18 mouse cellular contexts compared by ENCODE assay signal in the genomic region with DNA sequence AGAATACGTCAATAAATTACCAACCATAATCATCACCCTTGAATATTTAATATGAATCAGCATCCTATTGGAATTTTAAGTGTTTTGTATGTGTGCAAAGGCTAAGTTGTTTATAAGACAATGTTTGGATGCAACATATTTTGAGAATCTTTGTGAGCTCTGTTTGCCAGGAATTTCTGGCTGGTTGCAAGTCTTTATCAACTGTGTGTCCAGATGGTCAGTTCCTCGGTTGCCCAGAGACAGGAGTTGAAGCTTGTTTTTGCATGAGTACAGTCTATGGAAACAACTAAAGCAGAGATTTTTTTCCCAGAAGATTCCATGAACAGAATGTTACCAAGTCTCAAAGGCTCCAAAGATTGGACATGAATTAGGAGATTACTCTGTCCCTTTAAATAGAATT.
A peak's percentile ranks its signal among the peaks of the same experiment; 100 is the strongest.
DNase-seq lines count a peak whose midpoint lies in the region; ATAC-seq and TF ChIP-seq lines count a peak whose summit lies in the region.
"Had no signal": no experiment of that assay in that cellular context is flagged by ENCODE, and none has a peak within 500 bp of the region (broad histone marks: within the 10 kb centered on the region; RNA-seq: fewer than 3 reads in every experiment).

No protein-coding gene starts in this region.

- no peaks in the 10 kb centered on the region for H3K36me3 ChIP-seq in liver, adult 2 months (ENCODE audit: control insufficient read depth, insufficient read depth, low read length)
- H3K36me3 ChIP-seq in liver, postnatal 0 days (replicated peaks; ENCODE audit: insufficient read depth, low read length): no peaks in the 10 kb centered on the region
- H3K36me3 ChIP-seq: hindbrain, embryonic 10.5 days; intestine, embryonic 15.5 days; limb, embryonic 15.5 days; neural tube, embryonic 12.5 days; stomach, embryonic 15.5 days had no signal

- no peaks in the 10 kb centered on the region for H3K79me2 ChIP-seq in liver, adult 2 months (ENCODE audit: control insufficient read depth, insufficient read depth, low read length)

- WGBS in liver, adult 2 months: 66% methylated on average over 2 of the region's 2 CpGs
- WGBS in liver, postnatal 0 days (ENCODE audit: insufficient replicate concordance): 70% methylated on average over 2 of the region's 2 CpGs

- no peak overlapping the region for H3K9ac ChIP-seq in liver, adult 2 months (ENCODE audit: low read depth, low read length)
- H3K9ac ChIP-seq in liver, postnatal 0 days (replicated peaks): no peak overlapping the region
- H3K9ac ChIP-seq: forebrain, embryonic 13.5 days; intestine, embryonic 15.5 days; limb, embryonic 15.5 days; neural tube, embryonic 12.5 days; stomach, embryonic 15.5 days had no signal

- no peak for TF ChIP-seq POLR2A in liver, adult 2 months (IDR thresholded peaks at IDR 0.05; ENCODE audit: extremely low read depth, insufficient read depth, low read length)

- no peak for TF ChIP-seq EP300 in liver, postnatal 0 days (IDR thresholded peaks at IDR 0.05; ENCODE audit: low read depth)

- no peak overlapping the region for H3K4me2 ChIP-seq in liver, postnatal 0 days (ENCODE audit: low read depth, low read length)
- H3K4me2 ChIP-seq: forebrain, embryonic 13.5 days; intestine, embryonic 15.5 days; limb, embryonic 15.5 days; neural tube, embryonic 12.5 days; stomach, embryonic 15.5 days had no signal

- no peak overlapping the region for H3K4me3 ChIP-seq in gastrocnemius, adult 2 months
- no peak overlapping the region for H3K4me3 ChIP-seq in liver, adult 2 months (ENCODE audit: insufficient read depth, low read depth, low read length)
- no peak overlapping the region for H3K4me3 ChIP-seq in liver, postnatal 0 days (ENCODE audit: low read depth, low read length)
- H3K4me3 ChIP-seq: forebrain, embryonic 13.5 days; hindbrain, embryonic 10.5 days; intestine, embryonic 15.5 days; limb, embryonic 15.5 days; neural tube, embryonic 12.5 days; stomach, embryonic 15.5 days had no signal

- TF ChIP-seq CTCF in gastrocnemius, adult 2 months (IDR thresholded peaks at IDR 0.05): no peak
- TF ChIP-seq CTCF in liver, adult 2 months (IDR thresholded peaks at IDR 0.05; ENCODE audit: low read depth, low read length): no peak
- TF ChIP-seq CTCF in liver, postnatal 0 days (IDR thresholded peaks at IDR 0.05; ENCODE audit: low read depth): no peak

- no peaks in the 10 kb centered on the region for H3K9me3 ChIP-seq in liver, postnatal 0 days (ENCODE audit: low read length)
- H3K9me3 ChIP-seq: forebrain, embryonic 13.5 days; hindbrain, embryonic 10.5 days; intestine, embryonic 15.5 days; limb, embryonic 15.5 days; neural tube, embryonic 12.5 days; stomach, embryonic 15.5 days had no signal

- peak; percentile 17 for DNase-seq in gastrocnemius, adult 2 months
- DNase-seq in gastrocnemius, adult 8-10 months (ENCODE audit: low spot score in 2 of 2): no peak
- peak; percentile 51 for DNase-seq in liver, adult 2 months (ENCODE audit: extremely low read depth, low read depth, low spot score)
- DNase-seq in liver: no peak
- DNase-seq in cerebellum, postnatal 25 days: peak; percentile 23 to 51
- DNase-seq in lung, postnatal 36 days: peak; percentile 37
- DNase-seq in liver, postnatal 0 days: no peak
- DNase-seq in thymus, postnatal 36 days: no peak
- DNase-seq: adrenal gland, adult 8-10 months; gastrocnemius, postnatal 36 days; kidney, postnatal 36 days had no signal

- H3K27me3 ChIP-seq in liver, adult 2 months (ENCODE audit: control insufficient read depth, insufficient read depth, low read length): no peaks in the 10 kb centered on the region
- no peaks in the 10 kb centered on the region for H3K27me3 ChIP-seq in liver, postnatal 0 days (ENCODE audit: insufficient read depth, low read length)
- H3K27me3 ChIP-seq: forebrain, embryonic 13.5 days; intestine, embryonic 15.5 days; limb, embryonic 15.5 days; neural tube, embryonic 12.5 days; stomach, embryonic 15.5 days had no signal

- H3K4me1 ChIP-seq in liver, adult 2 months (ENCODE audit: control insufficient read depth, insufficient read depth, low read length): no peaks in the 10 kb centered on the region
- no peaks in the 10 kb centered on the region for H3K4me1 ChIP-seq in liver, postnatal 0 days (ENCODE audit: insufficient read depth)
- H3K4me1 ChIP-seq: forebrain, embryonic 13.5 days; hindbrain, embryonic 10.5 days; intestine, embryonic 15.5 days; limb, embryonic 15.5 days; neural tube, embryonic 12.5 days; stomach, embryonic 15.5 days had no signal

- intact Hi-C loops in gastrocnemius, adult 2 months (cut with DNase I): no loop called here

- ATAC-seq in liver, postnatal 0 days: no peak
- ATAC-seq: forebrain, embryonic 13.5 days; intestine, embryonic 15.5 days; midbrain, embryonic 16.5 days had no signal

- H3K27ac ChIP-seq in gastrocnemius, adult 2 months: no peak overlapping the region
- no peak overlapping the region for H3K27ac ChIP-seq in liver, adult 2 months (replicated peaks; ENCODE audit: insufficient read depth, low read depth, low read length)
- no peak overlapping the region for H3K27ac ChIP-seq in liver, postnatal 0 days (ENCODE audit: low read depth)
- H3K27ac ChIP-seq: forebrain, embryonic 13.5 days; hindbrain, embryonic 10.5 days; intestine, embryonic 15.5 days; limb, embryonic 15.5 days; neural tube, embryonic 12.5 days; stomach, embryonic 15.5 days had no signal

Comparison
In these comparisons a context has a peak if more than half of its experiments do, and no peak if none do; other contexts are left out.
1. DNase-seq: peak in gastrocnemius, adult 2 months (single experiment), liver, adult 2 months (single experiment), cerebellum, postnatal 25 days (2 of 2) and lung, postnatal 36 days (single experiment); none in gastrocnemius, adult 8-10 months (0 of 2), liver (single experiment), liver, postnatal 0 days (single experiment) and thymus, postnatal 36 days (0 of 2).